Mouse (Mus musculus) embryonic fibroblast, embryonic 13.5 days (primary cell): ENCODE results near the gene Iqschfp.

Experiments
- CTCF ChIP-seq: IDR thresholded peaks from 2 replicates; pipeline ENCODE4 v1.5.1; 2011; ENCODE audit warnings: mild to moderate bottlenecking, control low read depth, low read length, moderate library complexity, borderline replicate concordance; ENCODE audit not compliant: insufficient read depth
- POLR2A ChIP-seq: IDR thresholded peaks from 2 replicates; pipeline ENCODE4 v1.6.1; 2011; ENCODE audit warnings: low read depth, mild to moderate bottlenecking, control low read depth, low read length, moderate library complexity

DNA sequence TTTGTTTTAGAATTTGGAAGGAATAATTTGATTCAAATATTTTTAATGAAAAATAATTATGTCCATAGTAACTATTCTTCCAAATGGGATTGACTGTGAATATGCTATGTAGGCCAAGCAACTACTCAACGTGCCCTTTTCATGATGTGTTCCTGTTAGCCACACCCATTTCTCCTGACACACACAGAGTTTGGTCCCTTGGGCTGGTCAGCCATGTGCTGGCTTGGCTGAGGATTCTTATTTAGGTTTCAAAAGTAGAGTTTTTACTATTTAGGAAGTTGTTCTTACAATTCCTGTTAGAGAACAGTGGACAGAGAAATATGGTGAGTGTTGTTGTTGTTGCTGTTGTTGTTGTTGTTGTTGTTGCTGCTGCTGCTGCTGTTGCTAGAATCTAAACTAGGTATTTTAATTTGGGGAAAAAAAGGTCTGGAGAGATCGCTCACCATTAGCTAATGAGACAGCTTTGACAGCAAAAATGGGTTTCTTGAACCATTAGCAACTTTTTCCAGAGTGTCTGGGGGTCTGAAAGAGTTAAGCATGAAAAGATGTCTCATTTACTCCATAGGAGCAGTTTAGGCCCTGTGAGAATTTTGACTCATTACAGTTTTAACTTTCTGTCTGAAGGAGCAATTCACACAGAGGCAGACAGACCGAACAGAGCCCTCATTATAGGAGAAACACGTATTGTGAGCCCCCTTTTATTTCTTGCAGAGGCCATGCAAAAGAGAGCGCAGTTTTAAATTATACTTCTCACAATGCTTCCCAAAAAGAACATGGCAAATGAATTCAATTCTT, 247.0 kb downstream of the Iqschfp start:
- no peak for TF ChIP-seq CTCF
- no peak for TF ChIP-seq POLR2A
